Mouse (Mus musculus): ENCODE measurements around the gene Slc26a10. TPM values are rescaled to one million over a fixed set of nuclear protein-coding genes. Genes with fewer than 3 reads are reported as not detected.

Gene Slc26a10
- polyA plus RNA-seq, 1 experiment from 2014 or later: 0.52 TPM

- H3K4me3 ChIP-seq (ENCODE audit: low read depth, low read length): no peak overlapping the region
- ATAC-seq: no peak
- no peak for TF ChIP-seq CTCF (IDR thresholded peaks at IDR 0.05; ENCODE audit: low read depth)
- H3K27me3 ChIP-seq (replicated peaks; ENCODE audit: control insufficient read depth, insufficient read depth, low read length): no peaks in the 10 kb centered on the region
- H3K27ac ChIP-seq (ENCODE audit: low read depth, low read length): no peak overlapping the region
- no peak overlapping the region for H3K4me2 ChIP-seq (replicated peaks; ENCODE audit: low read depth)
- H3K9me3 ChIP-seq (ENCODE audit: control insufficient read depth): no peaks in the 10 kb centered on the region
- H3K9ac ChIP-seq (ENCODE audit: low read depth, low read length): no peak overlapping the region
- WGBS: 91% methylated on average over 3 of the region's 3 CpGs
- H3K36me3 ChIP-seq (ENCODE audit: control insufficient read depth, insufficient read depth): peaks cover 22% of the 10 kb centered on the region
- no peaks in the 10 kb centered on the region for H3K4me1 ChIP-seq (replicated peaks; ENCODE audit: control insufficient read depth, insufficient read depth, low read length)
Measured at GRCm38 (mm10) chr10:127122018-127122417, 58.4 kb downstream of the Slc26a10 start.

Other genes starting within 250 kb of the Slc26a10 start
- 43.1 and 46.7 TPM in 2 replicates for gene Ctdsp2, start 201.9 kb downstream of the Slc26a10 start, polyA plus RNA-seq (2015; fragmentation: Nextera tagmentation; extraction: Ambion mirVana)
- 0.20 and 0.52 TPM in 2 replicates for gene Avil, start 179.9 kb downstream of the Slc26a10 start, polyA plus RNA-seq (2015; fragmentation: Nextera tagmentation; extraction: Ambion mirVana)
- 42.4 and 43.7 TPM in 2 replicates for gene Tsfm, start 149.8 kb downstream of the Slc26a10 start, polyA plus RNA-seq (2015; fragmentation: Nextera tagmentation; extraction: Ambion mirVana)
- gene Mettl1, start 139.2 kb downstream of the Slc26a10 start, polyA plus RNA-seq (2015; fragmentation: Nextera tagmentation; extraction: Ambion mirVana): 19.8 and 22.1 TPM in 2 replicates
- 0.16 and 0.17 TPM in 2 replicates for gene Eef1akmt3, start 139.1 kb downstream of the Slc26a10 start, polyA plus RNA-seq (2015; fragmentation: Nextera tagmentation; extraction: Ambion mirVana)
- gene Cyp27b1, start 132.4 kb downstream of the Slc26a10 start, polyA plus RNA-seq (2015; fragmentation: Nextera tagmentation; extraction: Ambion mirVana): not detected in 2 replicates
- gene March9, start 120.5 kb downstream of the Slc26a10 start, polyA plus RNA-seq (2015; fragmentation: Nextera tagmentation; extraction: Ambion mirVana): 0.91 and 1.1 TPM in 2 replicates
- 500 and 515 TPM in 2 replicates for gene Cdk4, start 117.1 kb downstream of the Slc26a10 start, polyA plus RNA-seq (2015; fragmentation: Nextera tagmentation; extraction: Ambion mirVana)
- 264 and 300 TPM in 2 replicates for gene Tspan31, start 110.4 kb downstream of the Slc26a10 start, polyA plus RNA-seq (2015; fragmentation: Nextera tagmentation; extraction: Ambion mirVana)
- 0.07 and 0.20 TPM in 2 replicates for gene Agap2, start 105.4 kb downstream of the Slc26a10 start, polyA plus RNA-seq (2015; fragmentation: Nextera tagmentation; extraction: Ambion mirVana)
- 113 and 116 TPM in 2 replicates for gene Os9, start 59.5 kb downstream of the Slc26a10 start, polyA plus RNA-seq (2015; fragmentation: Nextera tagmentation; extraction: Ambion mirVana)
- gene B4galnt1, start 15.4 kb downstream of the Slc26a10 start, polyA plus RNA-seq (2015; fragmentation: Nextera tagmentation; extraction: Ambion mirVana): 29.4 and 34.1 TPM in 2 replicates
- 14.4 and 15.1 TPM in 2 replicates for gene Arhgef25, start 9.4 kb upstream of the Slc26a10 start, polyA plus RNA-seq (2015; fragmentation: Nextera tagmentation; extraction: Ambion mirVana)
- gene Dtx3, start 15.1 kb upstream of the Slc26a10 start, polyA plus RNA-seq (2015; fragmentation: Nextera tagmentation; extraction: Ambion mirVana): 22.2 and 24.6 TPM in 2 replicates
- 43.0 and 47.0 TPM in 2 replicates for gene Pip4k2c, start 30.9 kb upstream of the Slc26a10 start, polyA plus RNA-seq (2015; fragmentation: Nextera tagmentation; extraction: Ambion mirVana)
- 2.7 and 3.7 TPM in 2 replicates for gene Kif5a, start 82.7 kb upstream of the Slc26a10 start, polyA plus RNA-seq (2015; fragmentation: Nextera tagmentation; extraction: Ambion mirVana)
- gene Dctn2, start 85.7 kb upstream of the Slc26a10 start, polyA plus RNA-seq (2015; fragmentation: Nextera tagmentation; extraction: Ambion mirVana): 143 and 147 TPM in 2 replicates
- gene Mbd6, start 108.4 kb upstream of the Slc26a10 start, polyA plus RNA-seq (2015; fragmentation: Nextera tagmentation; extraction: Ambion mirVana): 8.7 and 12.8 TPM in 2 replicates
- gene Mars, start 131.1 kb upstream of the Slc26a10 start, polyA plus RNA-seq (2015; fragmentation: Nextera tagmentation; extraction: Ambion mirVana): 47.2 and 50.7 TPM in 2 replicates
- gene Arhgap9, start 141.3 kb upstream of the Slc26a10 start, polyA plus RNA-seq (2015; fragmentation: Nextera tagmentation; extraction: Ambion mirVana): 9.5 and 12.0 TPM in 2 replicates
- gene Gli1, start 161.3 kb upstream of the Slc26a10 start, polyA plus RNA-seq (2015; fragmentation: Nextera tagmentation; extraction: Ambion mirVana): 2.0 TPM in 2 replicates
- gene Inhbe, start 173.8 kb upstream of the Slc26a10 start, polyA plus RNA-seq (2015; fragmentation: Nextera tagmentation; extraction: Ambion mirVana): 0.04 TPM in 1 of 2 replicates, not detected in the other
- gene Inhbc, start 189.8 kb upstream of the Slc26a10 start, polyA plus RNA-seq (2015; fragmentation: Nextera tagmentation; extraction: Ambion mirVana): not detected in 2 replicates
- 19.4 and 21.8 TPM in 2 replicates for gene R3hdm2, start 199.7 kb upstream of the Slc26a10 start, polyA plus RNA-seq (2015; fragmentation: Nextera tagmentation; extraction: Ambion mirVana)